Mouse (Mus musculus) bone marrow, adult 2 months (tissue): ENCODE results near the gene Gm960.

ENCODE experiments used
- CTCF ChIP-seq: fragments of 200-500 bp; IDR thresholded peaks from 2 replicates; pipeline ENCODE4 v1.5.1; 2011; ENCODE audit warnings: low read length, control low read depth; ENCODE audit not compliant: control insufficient read depth, insufficient read depth
- POLR2A ChIP-seq: fragments of 200-500 bp; IDR thresholded peaks from 2 replicates; pipeline ENCODE4 v1.6.1; 2011; ENCODE audit warnings: low read depth, mild to moderate bottlenecking, control low read depth, low read length, borderline replicate concordance; ENCODE audit not compliant: control insufficient read depth

DNA sequence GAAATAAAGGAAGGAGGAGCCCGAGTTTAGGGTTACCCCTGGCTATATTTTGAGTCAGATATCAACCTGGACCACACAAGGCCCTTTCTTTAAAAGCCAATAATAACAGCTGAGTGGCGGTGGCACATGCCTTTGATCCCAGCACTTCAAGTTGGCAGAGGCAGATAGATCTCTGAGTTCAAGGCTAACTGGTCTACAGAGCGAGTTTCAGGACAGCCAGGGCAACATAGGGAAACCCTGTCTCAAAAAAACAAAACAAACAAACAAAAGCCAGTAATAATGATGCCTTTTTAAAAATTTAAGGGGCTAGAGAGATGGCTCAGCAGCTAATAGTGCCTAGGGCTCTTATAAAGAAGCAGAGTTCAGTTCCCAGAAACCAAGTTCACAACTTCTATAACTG is 4.1 kb downstream of the Gm960 start:
- TF ChIP-seq CTCF (no peak), POLR2A (no peak)
